Mouse (Mus musculus): Measurements from ENCODE around the gene Sox4.

Sox4 gene

GRCm38 (mm10) chr13:28946565-28947135 lies 6.9 kb downstream of the Sox4 start:
- peak; percentile 21 for DNase-seq

GRCm38 (mm10) chr13:28945681-28946080 lies 7.8 kb downstream of the Sox4 start:
- DNase-seq = no peak

GRCm38 (mm10) chr13:28942926-28943325 lies 10.6 kb downstream of the Sox4 start:
- DNase-seq = peak; percentile 23

GRCm38 (mm10) chr13:28941983-28942630 lies 11.4 kb downstream of the Sox4 start:
- no peak for DNase-seq

- DNase-seq = no peak
These were observed 20.1 kb downstream of the Sox4 start for GRCm38 (mm10) chr13:28933375-28933774.

- no peak for DNase-seq
These were observed 21.7 kb downstream of the Sox4 start for GRCm38 (mm10) chr13:28931776-28932175.

- DNase-seq = no peak
These were observed 22.2 kb downstream of the Sox4 start for GRCm38 (mm10) chr13:28931266-28931665.

- DNase-seq = no peak
These were observed 23.1 kb downstream of the Sox4 start for GRCm38 (mm10) chr13:28930364-28930763.

GRCm38 (mm10) chr13:28929936-28930335 lies 23.6 kb downstream of the Sox4 start:
- no peak for DNase-seq

GRCm38 (mm10) chr13:28923136-28923535 lies 30.4 kb downstream of the Sox4 start:
- no peak for DNase-seq

GRCm38 (mm10) chr13:28917379-28918250 lies 35.9 kb downstream of the Sox4 start:
- DNase-seq = no peak

- DNase-seq = no peak
These were observed 39.9 kb downstream of the Sox4 start for GRCm38 (mm10) chr13:28913656-28914055.

- DNase-seq = no peak
These were observed 46.5 kb downstream of the Sox4 start for GRCm38 (mm10) chr13:28906981-28907380.

Measured in thymus, postnatal 4 days (tissue).